Mouse (Mus musculus): ENCODE measurements at regions not wholly inside any gene's neighbourhood (a gene's known extent, or its start where the extent isn't known, plus 50 kb on each side); places are given as distances from the start of the nearest gene placed in this dataset.

- Histone ChIP-seq H3K9ac (replicated peaks) (no peak overlapping the region), H3K9me3 (ENCODE audit: control insufficient read depth, low read length) (no peaks in the 10 kb centered on the region), H3K4me2 (ENCODE audit: low read depth) (no peak overlapping the region), H3K4me3 (ENCODE audit: insufficient read depth in 1 of 2, low read depth in 2 of 2, low read length in 2 of 2) (no peak overlapping the region), H3K27me3 (ENCODE audit: control insufficient read depth, insufficient read depth, low read length) (no peaks in the 10 kb centered on the region), H3K36me3 (replicated peaks; ENCODE audit: control insufficient read depth, insufficient read depth, low read depth) (no peaks in the 10 kb centered on the region), H3K27ac (no peak overlapping the region), H3K4me1 (replicated peaks; ENCODE audit: control insufficient read depth in 2 of 2, insufficient read depth in 2 of 2, low read length in 1 of 2) (no peaks in the 10 kb centered on the region)
- TF ChIP-seq EP300 (IDR thresholded peaks at IDR 0.05; ENCODE audit: low read depth) (no peak), CTCF (IDR thresholded peaks at IDR 0.05; ENCODE audit: low read depth) (no peak)
- 41% methylated on average over 6 of the region's 6 CpGs for WGBS (ENCODE audit: insufficient replicate concordance)
- ATAC-seq (ENCODE audit: insufficient read depth): no peak
- DNase-seq (ENCODE audit: low read depth in 3 of 3, low spot score in 3 of 3): no peak
Observed at GRCm38 (mm10) chr7:137715126-137715900, 277.9 kb downstream of the Glrx3 start.

GRCm38 (mm10) chr7:137723361-137724040 lies 286.1 kb downstream of the Glrx3 start:
- no peak overlapping the region for H3K27ac ChIP-seq
- no peaks in the 10 kb centered on the region for H3K36me3 ChIP-seq (replicated peaks; ENCODE audit: control insufficient read depth, insufficient read depth, low read depth)
- H3K4me3 ChIP-seq (ENCODE audit: insufficient read depth in 1 of 2, low read depth in 2 of 2, low read length in 2 of 2): no peak overlapping the region
- no peaks in the 10 kb centered on the region for H3K4me1 ChIP-seq (replicated peaks; ENCODE audit: control insufficient read depth in 2 of 2, insufficient read depth in 2 of 2, low read length in 1 of 2)
- TF ChIP-seq CTCF (IDR thresholded peaks at IDR 0.05; ENCODE audit: low read depth) (no peak), EP300 (IDR thresholded peaks at IDR 0.05; ENCODE audit: low read depth) (no peak)
- no peak overlapping the region for H3K4me2 ChIP-seq (ENCODE audit: low read depth)
- ATAC-seq (ENCODE audit: insufficient read depth): no peak
- H3K27me3 ChIP-seq (ENCODE audit: control insufficient read depth, insufficient read depth, low read length): no peaks in the 10 kb centered on the region
- no peak overlapping the region for H3K9ac ChIP-seq (replicated peaks)
- DNase-seq (ENCODE audit: low read depth in 3 of 3, low spot score in 3 of 3): no peak
- WGBS (ENCODE audit: insufficient replicate concordance): 48% methylated on average over 7 of the region's 7 CpGs
- no peaks in the 10 kb centered on the region for H3K9me3 ChIP-seq (ENCODE audit: control insufficient read depth, low read length)

- no peak for ATAC-seq (ENCODE audit: insufficient read depth)
Observed at GRCm38 (mm10) chr7:137726031-137726430, 288.6 kb downstream of the Glrx3 start.

GRCm38 (mm10) chr7:137735873-137736527 lies 298.6 kb downstream of the Glrx3 start:
- Histone ChIP-seq H3K4me2 (ENCODE audit: low read depth) (no peak overlapping the region), H3K36me3 (replicated peaks; ENCODE audit: control insufficient read depth, insufficient read depth, low read depth) (no peaks in the 10 kb centered on the region), H3K9me3 (ENCODE audit: control insufficient read depth, low read length) (no peaks in the 10 kb centered on the region), H3K4me3 (ENCODE audit: insufficient read depth in 1 of 2, low read depth in 2 of 2, low read length in 2 of 2) (no peak overlapping the region), H3K4me1 (replicated peaks; ENCODE audit: control insufficient read depth in 2 of 2, insufficient read depth in 2 of 2, low read length in 1 of 2) (no peaks in the 10 kb centered on the region), H3K27me3 (ENCODE audit: control insufficient read depth, insufficient read depth, low read length) (no peaks in the 10 kb centered on the region), H3K9ac (replicated peaks) (no peak overlapping the region), H3K27ac (no peak overlapping the region)
- no peak for TF ChIP-seq CTCF (IDR thresholded peaks at IDR 0.05; ENCODE audit: low read depth)
- TF ChIP-seq EP300 (IDR thresholded peaks at IDR 0.05; ENCODE audit: low read depth): no peak
- DNase-seq (ENCODE audit: low read depth in 3 of 3, low spot score in 3 of 3): no peak
- WGBS (ENCODE audit: insufficient replicate concordance): 74% methylated on average over 5 of the region's 5 CpGs
- no peak for ATAC-seq (ENCODE audit: insufficient read depth)

More at GRCm38 (mm10) chr7:137726031-137726430, 288.6 kb downstream of the Glrx3 start:
- Histone ChIP-seq H3K4me2 (ENCODE audit: low read depth) (no peak overlapping the region), H3K4me1 (replicated peaks; ENCODE audit: control insufficient read depth in 2 of 2, insufficient read depth in 2 of 2, low read length in 1 of 2) (no peaks in the 10 kb centered on the region), H3K36me3 (replicated peaks; ENCODE audit: control insufficient read depth, insufficient read depth, low read depth) (no peaks in the 10 kb centered on the region), H3K4me3 (ENCODE audit: insufficient read depth in 1 of 2, low read depth in 2 of 2, low read length in 2 of 2) (no peak overlapping the region), H3K27ac (no peak overlapping the region), H3K27me3 (ENCODE audit: control insufficient read depth, insufficient read depth, low read length) (no peaks in the 10 kb centered on the region), H3K9ac (replicated peaks) (no peak overlapping the region), H3K9me3 (ENCODE audit: control insufficient read depth, low read length) (no peaks in the 10 kb centered on the region)
- DNase-seq (ENCODE audit: low read depth in 3 of 3, low spot score in 3 of 3): no peak
- TF ChIP-seq CTCF (IDR thresholded peaks at IDR 0.05; ENCODE audit: low read depth) (no peak), EP300 (IDR thresholded peaks at IDR 0.05; ENCODE audit: low read depth) (no peak)
- WGBS (ENCODE audit: insufficient replicate concordance): 67% methylated on average over 7 of the region's 7 CpGs

- Histone ChIP-seq H3K4me3 (ENCODE audit: insufficient read depth in 1 of 2, low read depth in 2 of 2, low read length in 2 of 2) (no peak overlapping the region), H3K27me3 (ENCODE audit: control insufficient read depth, insufficient read depth, low read length) (no peaks in the 10 kb centered on the region), H3K9ac (replicated peaks) (no peak overlapping the region), H3K27ac (no peak overlapping the region), H3K36me3 (replicated peaks; ENCODE audit: control insufficient read depth, insufficient read depth, low read depth) (no peaks in the 10 kb centered on the region), H3K4me1 (replicated peaks; ENCODE audit: control insufficient read depth in 2 of 2, insufficient read depth in 2 of 2, low read length in 1 of 2) (no peaks in the 10 kb centered on the region), H3K4me2 (ENCODE audit: low read depth) (no peak overlapping the region), H3K9me3 (ENCODE audit: control insufficient read depth, low read length) (no peaks in the 10 kb centered on the region)
- WGBS (ENCODE audit: insufficient replicate concordance): 60% methylated on average over 3 of the region's 3 CpGs
- TF ChIP-seq CTCF (IDR thresholded peaks at IDR 0.05; ENCODE audit: low read depth) (no peak), EP300 (IDR thresholded peaks at IDR 0.05; ENCODE audit: low read depth) (no peak)
- DNase-seq (ENCODE audit: low read depth in 3 of 3, low spot score in 3 of 3): no peak
- ATAC-seq (ENCODE audit: insufficient read depth): no peak
Observed at GRCm38 (mm10) chr7:137741702-137742101, 304.3 kb downstream of the Glrx3 start.
